Comparison of ENCODE assay signal across 7 mouse cellular contexts in genomic region chr3:85887239-85887827, GRCm38 (mm10). TPM values are rescaled to one million over a fixed set of nuclear protein-coding genes. Genes with fewer than 3 reads are reported as not detected.
DNase-seq lines count a peak whose midpoint lies in the region; ATAC-seq lines count a peak whose summit lies in the region.

TSS of gene Glt28d2 (minus strand) at chr3:85887516.
TSS of gene Gm37240 (minus strand) at chr3:85887518.

- H3K9me3 ChIP-seq in embryonic facial prominence, embryonic 12.5 days = no peaks in the 10 kb centered on the region
- no peaks in the 10 kb centered on the region for H3K9me3 ChIP-seq in limb, embryonic 11.5 days (ENCODE audit: control insufficient read depth, low read length)
- H3K9me3 ChIP-seq in midbrain, embryonic 14.5 days (ENCODE audit: control insufficient read depth, low read length) = no peaks in the 10 kb centered on the region

- no peaks in the 10 kb centered on the region for H3K27me3 ChIP-seq in embryonic facial prominence, embryonic 12.5 days
- peaks cover 8% of the 10 kb centered on the region for H3K27me3 ChIP-seq in limb, embryonic 11.5 days (ENCODE audit: control insufficient read depth, insufficient read depth, low read length)
- H3K27me3 ChIP-seq in midbrain, embryonic 14.5 days (ENCODE audit: control insufficient read depth, insufficient read depth, low read length) = peaks cover 28% of the 10 kb centered on the region

- peak within 1 kb of the TSS; percentile 45 for H3K4me3 ChIP-seq in embryonic facial prominence, embryonic 12.5 days
- H3K4me3 ChIP-seq in limb, embryonic 11.5 days (ENCODE audit: low read depth, low read length) = peak within 1 kb of the TSS; percentile 35
- peak within 1 kb of the TSS; percentile 51 for H3K4me3 ChIP-seq in midbrain, embryonic 14.5 days (replicated peaks; ENCODE audit: low read depth, low read length)

- peak within 1 kb of the TSS; percentile 42; the same call in 1 of the 2 replicates for H3K27ac ChIP-seq in embryonic facial prominence, embryonic 12.5 days
- H3K27ac ChIP-seq in limb, embryonic 11.5 days (replicated peaks; ENCODE audit: low read depth, low read length) = no peak within 1 kb of the TSS
- no peak within 1 kb of the TSS for H3K27ac ChIP-seq in midbrain, embryonic 14.5 days (replicated peaks; ENCODE audit: low read depth, low read length)

- H3K9ac ChIP-seq in embryonic facial prominence, embryonic 12.5 days = peak within 1 kb of the TSS; percentile 43
- peak within 1 kb of the TSS; percentile 47 for H3K9ac ChIP-seq in limb, embryonic 11.5 days (ENCODE audit: low read length)
- peak within 1 kb of the TSS; percentile 44; the same call in 1 of the 2 replicates for H3K9ac ChIP-seq in midbrain, embryonic 14.5 days (replicated peaks; ENCODE audit: low read length)

- no peaks in the 10 kb centered on the region for H3K36me3 ChIP-seq in embryonic facial prominence, embryonic 12.5 days
- H3K36me3 ChIP-seq in limb, embryonic 11.5 days (ENCODE audit: control insufficient read depth, insufficient read depth, low read length) = no peaks in the 10 kb centered on the region
- no peaks in the 10 kb centered on the region for H3K36me3 ChIP-seq in midbrain, embryonic 14.5 days (ENCODE audit: control insufficient read depth, insufficient read depth, low read length)

- peak within 1 kb of the TSS; percentile 76 for H3K4me2 ChIP-seq in embryonic facial prominence, embryonic 12.5 days (replicated peaks)
- peak within 1 kb of the TSS; percentile 76 for H3K4me2 ChIP-seq in limb, embryonic 11.5 days (ENCODE audit: low read depth, severe bottlenecking)
- H3K4me2 ChIP-seq in midbrain, embryonic 14.5 days (ENCODE audit: low read length) = peak within 1 kb of the TSS; percentile 98

- peaks cover 10% of the 10 kb centered on the region for H3K4me1 ChIP-seq in embryonic facial prominence, embryonic 12.5 days
- peaks cover 6% of the 10 kb centered on the region; the same call in 1 of the 2 replicates for H3K4me1 ChIP-seq in limb, embryonic 11.5 days (ENCODE audit: control insufficient read depth, insufficient read depth, low read length)
- H3K4me1 ChIP-seq in midbrain, embryonic 14.5 days (ENCODE audit: control insufficient read depth, insufficient read depth, low read length) = peaks cover 12% of the 10 kb centered on the region

- peak; percentile 90 for ATAC-seq in embryonic facial prominence, embryonic 12.5 days (ENCODE audit: insufficient number of reproducible peaks, insufficient read depth, low FRiP score, low TSS enrichment)
- ATAC-seq in limb, embryonic 11.5 days (ENCODE audit: insufficient number of reproducible peaks, low FRiP score, low TSS enrichment, low read depth) = peak; percentile 94
- ATAC-seq in midbrain, embryonic 14.5 days (ENCODE audit: low FRiP score, low TSS enrichment) = peak; percentile 70

- peak; percentile 86 to 89 for DNase-seq in adrenal gland, postnatal 36 days
- peak; percentile 90 to 91 for DNase-seq in heart, adult 18-20 months
- DNase-seq in kidney, adult 18-20 months = peak; percentile 93
- DNase-seq in limb, embryonic 11.5 days (ENCODE audit: low spot score) = peak; percentile 91
- peak; percentile 74 for DNase-seq in midbrain, embryonic 14.5 days
- peak; percentile 82 to 83 for DNase-seq in spleen, adult 18-20 months

- WGBS in embryonic facial prominence, embryonic 12.5 days = under 1% methylated on average over 47 of the region's 48 CpGs
- WGBS in limb, embryonic 11.5 days = under 1% methylated on average over 48 of the region's 48 CpGs
- WGBS in midbrain, embryonic 14.5 days = under 1% methylated on average over 47 of the region's 48 CpGs

RNA-seq across cellular contexts. Expression of gene Glt28d2, which starts in this region (rescaled TPM):
- total RNA-seq in adrenal gland, postnatal 36 days (2021) = 1 to 10 TPM; 1.6 TPM
- polyA plus RNA-seq in embryonic facial prominence, embryonic 12.5 days (2016; fragmentation: Nextera tagmentation; extraction: Ambion mirVana) = 1.3 TPM in 2 replicates
- 1 to 10 TPM; 8.1 to 8.6 TPM for total RNA-seq in heart, adult 18-20 months (2021)
- polyA plus RNA-seq in limb, embryonic 11.5 days (2014; fragmentation: Nextera tagmentation; extraction: Ambion mirVana) = 0.75 and 0.84 TPM in 2 replicates
- 0.21 and 0.34 TPM in 2 replicates for polyA plus RNA-seq in midbrain, embryonic 14.5 days (2014; fragmentation: Nextera tagmentation; extraction: Ambion mirVana)

RNA-seq across cellular contexts. Expression of gene Gm37240, which starts in this region (rescaled TPM):
- total RNA-seq in adrenal gland, postnatal 36 days (2021) = 1 to 10 TPM; 2.5 to 4.5 TPM
- 4.0 and 4.8 TPM in 2 replicates for polyA plus RNA-seq in embryonic facial prominence, embryonic 12.5 days (2016; fragmentation: Nextera tagmentation; extraction: Ambion mirVana)
- total RNA-seq in heart, adult 18-20 months (2021) = 10 to 100 TPM; 30.0 to 39.3 TPM
- 1.5 and 2.2 TPM in 2 replicates for polyA plus RNA-seq in limb, embryonic 11.5 days (2014; fragmentation: Nextera tagmentation; extraction: Ambion mirVana)
- 0.11 TPM in 1 of 2 replicates, not detected in the other for polyA plus RNA-seq in midbrain, embryonic 14.5 days (2014; fragmentation: Nextera tagmentation; extraction: Ambion mirVana)

Comparison
In these comparisons a context has a peak if more than half of its experiments do, and no peak if none do; other contexts are left out.
1. RNA of gene Gm37240 (total RNA-seq): 30.0 to 39.3 TPM in heart, adult 18-20 months; 2.5 to 4.5 TPM in adrenal gland, postnatal 36 days; every median in the first group is over 4 times any median in the second.
2. Peak in DNase-seq, ATAC-seq, H3K4me3 ChIP-seq, H3K9ac ChIP-seq and H3K4me2 ChIP-seq in midbrain, embryonic 14.5 days; RNA of the genes that start here not detected or under 1 TPM.
3. Peak in every context shown above with its lines, with median percentiles within 50 percentile points of each other: DNase-seq, ATAC-seq, H3K4me2 ChIP-seq, H3K4me3 ChIP-seq and H3K9ac ChIP-seq.